Mouse (Mus musculus) heart, embryonic 13.5 days (tissue): ENCODE results near the gene Gm5868. TPM values are rescaled to one million over a fixed set of nuclear protein-coding genes. Genes with fewer than 3 reads are reported as not detected.

Source experiments
- polyA plus RNA-seq: library from polyadenylated mRNA; unstranded; fragments of >200 nt; fragmentation: Nextera tagmentation; extraction: Ambion mirVana; gene quantifications from 2 replicates; pipeline ENCODE4 v1.2.1, GENCODE M21; 2015

The Gm5868 gene
- polyA plus RNA-seq, 1 experiment from 2014 or later: not detected

Other genes starting within 250 kb of the Gm5868 start
- 21.7 and 24.1 TPM in 2 replicates for gene Corin, start 83.1 kb downstream of the Gm5868 start, polyA plus RNA-seq
- 8.6 and 10.4 TPM in 2 replicates for gene Nfxl1, start 27.9 kb downstream of the Gm5868 start, polyA plus RNA-seq
- 0.15 and 0.25 TPM in 2 replicates for gene Zar1, start 6.3 kb downstream of the Gm5868 start, polyA plus RNA-seq
- gene Cnga1, start 56.7 kb upstream of the Gm5868 start, polyA plus RNA-seq: not detected in 2 replicates
- 0.28 and 0.35 TPM in 2 replicates for gene Nipal1, start 60.2 kb upstream of the Gm5868 start, polyA plus RNA-seq
- gene Txk, start 165.2 kb upstream of the Gm5868 start, polyA plus RNA-seq: 0.10 and 0.20 TPM in 2 replicates